Mouse (Mus musculus) Patski (cell line): ENCODE data around the gene Dock1. TPM values are rescaled to one million over a fixed set of nuclear protein-coding genes. Genes with fewer than 3 reads are reported as not detected.

ENCODE experiments used
- ATAC-seq: fragments of 100-300 bp; one replicate; pipeline ENCODE4 v1.8.0; 2021
- CTCF ChIA-PET: fragments of 350-600 bp; sonication (Branson Sonifier 250); formaldehyde crosslinking; loops from one replicate; lab custom pipeline; 2022; ENCODE audit warnings: inconsistent platforms; lab: Charles Lee
- POLR2A ChIA-PET: fragments of 350-600 bp; sonication (Branson Sonifier 250); formaldehyde crosslinking; loops from one replicate; lab custom pipeline; 2022; ENCODE audit warnings: antibody characterized with exemption, inconsistent platforms; lab: Charles Lee
- DNase-seq: peaks from one replicate; pipeline ENCODE4 v3.0.0-alpha.2; 2011; ENCODE audit warnings: low read depth, low spot score
- H3K27me3 ChIP-seq: fragments of 371-371 bp; one replicate; pipeline ENCODE4 v1.5.1; 2021
- CTCF ChIP-seq: fragments of 100-300 bp; IDR thresholded peaks from one replicate; pipeline ENCODE4 v1.5.1; 2021
- in situ Hi-C: fragments of 300-500 bp; cut with MboI; formaldehyde crosslinking; loops from 3 replicates; pipeline ENCODE4 v1.11.1; 2018; ENCODE audit warnings: low pct_unique_long_range_greater_than_20kb, mixed read lengths
- polyA plus RNA-seq: library from polyadenylated mRNA; unstranded; gene quantifications from one replicate; pipeline ENCODE4 v1.2.3, GENCODE M21; 2021

The Dock1 gene
- polyA plus RNA-seq, 1 experiment from 2014 or later = 75.3 TPM

GRCm38 (mm10) chr7:135076904-135077303 lies 406.4 kb downstream of the Dock1 start:
- no peaks in the 10 kb centered on the region for H3K27me3 ChIP-seq
- TF ChIP-seq CTCF = no peak
- no peak for ATAC-seq
- ChIA-PET CTCF (interaction anchor here (1.7 to 1.8 kb wide), 2 partner anchors 12 to 22 kb away, joined by 3 to 5 read pairs; no protein-coding TSS in a partner anchor), POLR2A (interaction anchor here (0.6 kb wide), 1 partner anchor 99 kb away, joined by 3 read pairs; no protein-coding TSS in a partner anchor)
- in situ Hi-C loops = no loop called here
- no peak for DNase-seq

GRCm38 (mm10) chr7:135077340-135077739 lies 406.9 kb downstream of the Dock1 start:
- in situ Hi-C loops = no loop called here
- DNase-seq = no peak
- no peak for ATAC-seq
- TF ChIP-seq CTCF = no peak
- POLR2A ChIA-PET = no interaction called here
- no peaks in the 10 kb centered on the region for H3K27me3 ChIP-seq
- CTCF ChIA-PET = interaction anchor here (1.7 to 1.8 kb wide), 2 partner anchors 12 to 22 kb away, joined by 3 to 5 read pairs; no protein-coding TSS in a partner anchor

- no peaks in the 10 kb centered on the region for H3K27me3 ChIP-seq
- ATAC-seq (no peak), DNase-seq (no peak)
- ChIA-PET POLR2A (no interaction called here), CTCF (interaction anchor here (1.0 kb wide), 1 partner anchor 8 kb away, joined by 3 read pairs; no protein-coding TSS in a partner anchor)
- in situ Hi-C loops = no loop called here
- no peak for TF ChIP-seq CTCF
Observed at GRCm38 (mm10) chr7:135077806-135078205, 407.4 kb downstream of the Dock1 start.

GRCm38 (mm10) chr7:135083421-135083820 lies 413.0 kb downstream of the Dock1 start:
- in situ Hi-C loops = no loop called here
- DNase-seq = no peak
- POLR2A ChIA-PET = no interaction called here
- no peaks in the 10 kb centered on the region for H3K27me3 ChIP-seq
- ATAC-seq = no peak
- TF ChIP-seq CTCF = no peak
- CTCF ChIA-PET = interaction anchor here (2.1 kb wide), 1 partner anchor 18 kb away, joined by 4 read pairs; no protein-coding TSS in a partner anchor

DNA sequence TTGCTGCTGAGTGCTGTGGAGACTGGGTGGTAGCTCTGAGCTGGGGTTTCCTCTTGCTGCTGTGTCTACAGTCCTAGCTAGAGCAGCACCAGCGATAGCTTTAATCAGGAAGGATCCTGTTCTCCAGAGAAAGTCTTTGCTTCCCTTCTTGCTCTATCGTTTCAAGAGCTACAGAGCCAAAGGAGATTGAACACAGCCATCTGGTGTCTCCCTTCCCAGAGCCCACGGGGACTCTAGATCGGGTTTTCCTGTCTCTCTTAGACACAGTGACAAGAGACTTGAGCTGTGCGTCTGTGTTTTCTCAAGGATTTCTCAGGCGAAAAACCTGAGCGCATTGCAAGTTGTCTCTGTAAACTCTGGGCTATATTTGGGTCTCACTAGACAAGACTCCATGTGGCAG lies 413.6 kb downstream of the Dock1 start:
- ChIA-PET POLR2A (no interaction called here), CTCF (interaction anchor here (2.1 kb wide), 1 partner anchor 19 kb away, joined by 4 read pairs; no protein-coding TSS in a partner anchor)
- no peaks in the 10 kb centered on the region for H3K27me3 ChIP-seq
- in situ Hi-C loops = no loop called here
- no peak for TF ChIP-seq CTCF
- DNase-seq (no peak), ATAC-seq (no peak)

- POLR2A ChIA-PET = no interaction called here
- CTCF ChIA-PET = interaction anchor here (1.2 kb wide), 1 partner anchor 126 kb away, joined by 3 read pairs; no protein-coding TSS in a partner anchor
Observed at GRCm38 (mm10) chr7:135086556-135086955, 416.1 kb downstream of the Dock1 start.

DNA sequence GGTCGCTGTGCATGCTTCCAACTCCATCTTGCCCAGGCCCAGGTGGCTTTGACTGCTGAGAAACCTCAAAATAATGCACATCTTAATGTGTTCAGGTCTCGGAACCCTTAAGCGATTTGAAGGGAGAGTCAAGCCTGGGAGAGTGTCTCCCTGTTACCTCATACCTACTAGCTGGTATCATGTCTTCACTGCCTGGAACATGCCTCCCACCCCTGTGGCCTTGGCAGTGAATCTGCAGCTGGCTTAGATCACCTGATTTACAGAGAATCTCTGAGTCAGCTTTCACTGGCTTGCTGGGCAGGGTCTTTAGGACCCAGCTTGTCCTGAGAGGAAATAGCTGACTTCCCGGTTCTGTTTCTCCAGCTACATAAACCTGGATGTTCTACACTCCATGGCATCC lies 419.2 kb downstream of the Dock1 start:
- ChIA-PET POLR2A (no interaction called here), CTCF (interaction anchor here (0.8 to 1.5 kb wide), 2 partner anchors 8 to 13 kb away, joined by 3 to 5 read pairs; no protein-coding TSS in a partner anchor)
- in situ Hi-C loops = loop anchor here (10.0 kb wide), 1 partner anchor 295 kb away; no protein-coding TSS in a partner anchor
- DNase-seq = no peak
- no peak for ATAC-seq
- TF ChIP-seq CTCF = no peak
- no peaks in the 10 kb centered on the region for H3K27me3 ChIP-seq

More at GRCm38 (mm10) chr7:135086556-135086955, 416.1 kb downstream of the Dock1 start:
- in situ Hi-C loops = no loop called here
- no peaks in the 10 kb centered on the region for H3K27me3 ChIP-seq
- no peak for ATAC-seq
- DNase-seq = no peak
- no peak for TF ChIP-seq CTCF

GRCm38 (mm10) chr7:135093851-135094250 lies 423.4 kb downstream of the Dock1 start:
- POLR2A ChIA-PET = no interaction called here
- CTCF ChIA-PET = no interaction called here
- no peaks in the 10 kb centered on the region for H3K27me3 ChIP-seq
- in situ Hi-C loops = loop anchor here (10.0 kb wide), 1 partner anchor 291 kb away; no protein-coding TSS in a partner anchor
- no peak for ATAC-seq
- DNase-seq = no peak
- no peak for TF ChIP-seq CTCF

GRCm38 (mm10) chr7:135101921-135102320 lies 431.5 kb downstream of the Dock1 start:
- no peaks in the 10 kb centered on the region for H3K27me3 ChIP-seq
- in situ Hi-C loops = no loop called here
- ATAC-seq = no peak
- ChIA-PET POLR2A (no interaction called here), CTCF (no interaction called here)
- DNase-seq = no peak
- no peak for TF ChIP-seq CTCF

- in situ Hi-C loops = no loop called here
- POLR2A ChIA-PET = no interaction called here
- DNase-seq (no peak), ATAC-seq (no peak)
- CTCF ChIA-PET = no interaction called here
- no peak for TF ChIP-seq CTCF
- H3K27me3 ChIP-seq = no peaks in the 10 kb centered on the region
Observed at GRCm38 (mm10) chr7:135106536-135106935, 436.1 kb downstream of the Dock1 start.

DNA sequence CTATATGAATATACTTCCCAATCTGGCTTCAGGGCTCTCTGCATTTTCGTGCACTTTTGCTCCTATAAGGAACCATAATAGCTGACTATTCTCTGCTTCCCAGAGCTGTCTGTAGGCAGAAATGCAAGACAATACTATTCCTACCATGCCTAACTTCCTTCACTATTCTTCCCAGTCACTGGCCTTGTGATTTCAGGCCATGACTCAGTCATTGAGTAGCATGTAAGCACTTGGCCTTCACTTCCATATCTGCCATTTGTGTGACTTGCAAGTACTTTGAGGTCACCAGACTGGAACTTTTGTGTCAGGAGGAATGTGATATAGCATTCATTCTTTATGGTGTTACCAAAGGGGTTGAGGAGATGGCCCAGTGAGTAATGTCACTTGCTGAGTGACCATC lies 439.9 kb downstream of the Dock1 start:
- DNase-seq = no peak
- H3K27me3 ChIP-seq = no peaks in the 10 kb centered on the region
- ChIA-PET CTCF (no interaction called here), POLR2A (no interaction called here)
- in situ Hi-C loops = no loop called here
- TF ChIP-seq CTCF = no peak
- no peak for ATAC-seq
